Mouse (Mus musculus) CD4-positive, CD25-positive, alpha-beta regulatory T cell, adult 9 weeks (primary cell): Measurements from ENCODE around the gene Setdb1. TPM values are rescaled to one million over a fixed set of nuclear protein-coding genes. Genes with fewer than 3 reads are reported as not detected.

Source experiments
- polyA plus RNA-seq: library from polyadenylated mRNA; unstranded; fragments of 100-300 nt; shearing (Covaris generic); gene quantifications from one replicate; pipeline ENCODE4 v1.2.1, GENCODE M21; 2017

The Setdb1 gene
- polyA plus RNA-seq: 49.6 TPM

DNA sequence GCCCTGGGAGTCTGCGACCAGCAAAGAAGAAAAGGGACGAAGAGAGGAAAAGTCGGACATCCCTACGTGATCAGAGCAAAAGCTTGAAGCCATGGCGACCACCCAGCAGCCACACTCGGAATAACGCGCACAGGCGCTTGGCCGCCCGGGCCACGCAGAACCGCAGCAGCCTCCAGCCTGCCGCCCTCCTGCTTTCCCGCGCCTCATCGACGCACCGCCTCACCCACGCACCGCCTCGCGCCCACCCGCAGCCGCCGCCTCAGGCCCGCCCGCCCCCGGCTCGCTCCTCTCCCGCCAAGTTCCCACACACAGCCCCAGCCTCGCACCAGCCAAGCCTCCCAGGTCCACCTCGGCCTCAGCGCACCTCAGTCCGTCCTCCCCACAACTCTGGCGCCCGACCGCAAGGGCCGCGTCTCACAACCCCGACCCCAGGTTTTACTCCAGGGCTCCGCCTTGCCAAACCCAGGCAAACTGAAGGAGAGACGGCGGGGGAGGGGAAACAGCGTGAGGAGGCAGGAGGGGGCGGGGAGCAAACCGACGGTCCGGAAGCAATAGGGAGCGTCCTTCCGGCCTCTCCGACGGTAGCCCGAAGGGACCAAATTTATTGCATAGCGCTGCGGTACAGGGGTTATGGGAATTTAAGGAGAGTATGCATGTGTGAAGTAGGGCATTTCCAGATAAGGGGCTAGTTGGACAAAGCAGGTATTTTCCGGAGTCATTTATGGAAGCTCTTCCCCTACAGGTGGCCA lies at the start of gene Setdb1:
Gene Setdb1, minus strand, starts transcription at position 502 of the 749 bp plus-strand sequence.

DNA sequence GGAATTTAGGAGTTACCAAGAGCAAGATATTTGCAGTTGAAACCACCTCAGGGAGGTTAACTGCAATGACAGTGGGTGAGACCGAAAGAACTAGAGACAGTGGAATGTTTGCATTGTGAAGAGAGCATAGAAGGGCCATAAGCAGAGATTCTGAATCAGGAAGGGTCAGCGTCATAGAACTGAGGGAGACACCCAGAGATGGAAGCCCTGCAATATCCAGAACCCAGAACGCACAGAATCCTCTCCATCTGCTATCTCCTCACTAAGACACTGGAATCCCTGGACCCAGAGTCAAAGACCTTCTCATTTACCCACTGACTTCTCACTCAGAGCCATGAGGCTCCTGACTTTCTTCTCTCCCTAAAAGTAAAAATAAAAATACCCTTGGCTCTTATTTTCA lies 45.7 kb upstream of the Setdb1 start, which contains the start of gene 4930558C23Rik:
Gene 4930558C23Rik, minus strand, starts transcription at position 101 of the 400 bp plus-strand sequence.

DNA sequence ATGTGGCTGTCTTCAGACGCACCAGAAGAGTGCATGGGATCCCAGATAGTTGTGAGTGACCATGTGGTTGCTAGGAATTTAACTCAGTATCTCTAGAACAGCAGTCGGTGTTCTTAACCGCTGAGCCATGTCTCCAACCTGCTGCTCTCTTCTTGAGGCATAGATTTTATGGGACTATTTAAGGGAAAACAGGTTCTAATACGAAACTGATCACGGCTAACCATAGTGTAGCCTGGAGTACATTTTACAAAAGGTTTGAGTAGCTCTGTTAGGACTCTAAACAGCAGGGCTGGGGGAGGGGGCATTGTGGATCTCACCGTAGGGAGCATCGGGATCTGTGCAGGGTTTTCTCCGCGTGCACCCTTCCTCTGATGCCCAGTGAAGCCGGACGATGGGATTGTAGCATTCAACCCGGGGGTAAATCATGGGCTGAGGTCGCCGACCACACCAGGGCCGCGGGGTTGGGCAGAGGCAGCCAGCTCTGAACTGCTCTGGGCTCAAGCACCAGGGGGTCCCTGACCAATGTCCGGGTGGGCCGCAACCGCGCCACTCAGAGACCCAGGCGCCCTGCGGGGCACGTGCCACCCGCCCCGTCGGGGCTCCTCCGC lies 42.4 kb downstream of the Setdb1 start, which contains the start of gene Cers2:
Gene Cers2, plus strand, starts transcription at position 306 of the 608 bp plus-strand sequence.

DNA sequence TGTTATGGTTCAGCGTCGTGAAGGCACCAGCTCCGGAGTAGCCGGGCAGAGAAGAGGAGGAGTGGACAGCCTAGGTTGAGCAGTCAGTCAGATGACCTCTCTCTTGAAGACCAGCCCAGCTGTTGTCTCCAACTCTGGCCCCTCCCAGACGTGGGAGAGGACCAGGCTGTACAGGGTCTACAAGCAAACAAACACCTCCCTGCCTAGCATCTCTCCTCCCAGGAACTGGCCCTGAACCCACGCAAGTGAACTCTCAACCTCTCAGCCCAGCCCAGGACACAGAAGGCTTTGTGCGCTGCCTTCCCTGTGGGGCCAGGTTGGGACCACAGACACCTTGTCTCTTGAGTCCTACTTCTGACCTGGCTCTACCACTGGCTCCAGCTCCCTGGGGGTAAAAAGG lies 49.9 kb downstream of the Setdb1 start, which contains the start of gene Anxa9:
Gene Anxa9, minus strand, starts transcription at position 77 of the 400 bp plus-strand sequence.

DNA sequence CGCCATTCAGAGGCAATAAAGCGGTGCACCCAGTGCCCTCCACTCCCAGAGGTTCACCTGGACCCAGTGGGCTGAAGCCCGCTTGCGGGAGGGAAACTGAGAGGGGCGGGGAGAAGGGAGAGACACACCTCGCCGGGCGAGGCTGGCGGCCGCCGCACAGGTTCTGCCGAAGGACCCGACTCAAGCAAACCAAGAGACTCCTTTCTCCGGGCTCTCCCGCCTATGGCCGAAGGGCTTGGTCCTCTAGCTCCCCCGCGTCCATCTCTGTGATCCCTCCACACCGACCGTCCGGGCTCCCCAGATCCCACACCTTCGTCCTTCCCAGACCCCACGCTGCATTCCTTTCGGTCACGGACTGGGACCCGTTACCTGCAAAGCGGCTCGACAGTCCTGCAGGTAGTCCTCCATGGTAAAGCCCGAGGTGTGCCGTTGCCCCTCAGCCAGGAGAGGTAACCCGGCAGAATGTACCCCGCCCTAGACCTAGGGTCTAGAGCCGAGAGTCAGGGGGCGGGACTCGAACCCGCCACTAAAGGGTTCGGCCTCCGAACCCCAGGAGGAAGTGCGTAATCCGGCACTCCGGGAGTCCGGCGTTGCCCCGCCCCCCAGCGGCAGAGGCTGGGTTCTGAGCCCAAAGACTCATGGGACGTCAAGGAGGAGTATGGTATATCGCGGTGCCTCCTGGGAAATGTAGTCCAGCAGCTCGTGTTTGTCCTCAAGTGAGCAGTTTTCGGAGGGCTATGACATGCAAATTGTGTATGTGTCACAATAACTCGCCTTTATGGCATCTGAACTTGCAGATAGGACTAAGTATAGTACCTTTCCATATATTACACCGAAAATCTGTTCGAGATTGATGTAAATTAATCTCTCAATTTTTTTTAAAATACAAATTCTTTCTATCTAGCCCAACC lies 75.5 kb downstream of the Setdb1 start, which contains the start of the genes Mindy1 and Prune1:
Gene Mindy1, plus strand, starts transcription at position 130 of the 911 bp plus-strand sequence.
Gene Prune1, minus strand, starts transcription at position 861 of the 911 bp plus-strand sequence.

Other genes with a start within 250 kb of the Setdb1 start
- gene Vps72, start 246.2 kb downstream of the Setdb1 start, polyA plus RNA-seq: 115 TPM
- gene Tmod4, start 232.7 kb downstream of the Setdb1 start, polyA plus RNA-seq: 3.1 TPM
- gene Scnm1, start 223.2 kb downstream of the Setdb1 start, polyA plus RNA-seq: 121 TPM
- gene Lysmd1, start 223.1 kb downstream of the Setdb1 start, polyA plus RNA-seq: 38.7 TPM
- 310 TPM for gene Tnfaip8l2, start 214.8 kb downstream of the Setdb1 start, polyA plus RNA-seq
- 0.24 TPM for gene Sema6c, start 196.7 kb downstream of the Setdb1 start, polyA plus RNA-seq
- gene Gabpb2, start 139.3 kb downstream of the Setdb1 start, polyA plus RNA-seq: 38.0 TPM
- 512 TPM for gene Cdc42se1, start 128.5 kb downstream of the Setdb1 start, polyA plus RNA-seq
- gene Mllt11, start 125.0 kb downstream of the Setdb1 start, polyA plus RNA-seq: 9.7 TPM
- gene Gm128, start 115.6 kb downstream of the Setdb1 start, polyA plus RNA-seq: 1.6 TPM
- not detected for gene Bnipl, start 106.0 kb downstream of the Setdb1 start, polyA plus RNA-seq
- 28.5 TPM for gene Mindy1, start 75.9 kb downstream of the Setdb1 start, polyA plus RNA-seq
- gene Prune1, start 75.1 kb downstream of the Setdb1 start, polyA plus RNA-seq: 8.7 TPM
- gene Anxa9, start 50.0 kb downstream of the Setdb1 start, polyA plus RNA-seq: 0.60 TPM
- 305 TPM for gene Cers2, start 42.4 kb downstream of the Setdb1 start, polyA plus RNA-seq
- gene 4930558C23Rik, start 45.6 kb upstream of the Setdb1 start, polyA plus RNA-seq: not detected
- gene Arnt, start 77.2 kb upstream of the Setdb1 start, polyA plus RNA-seq: 60.8 TPM
- 0.19 TPM for gene Ctsk, start 142.1 kb upstream of the Setdb1 start, polyA plus RNA-seq
- gene Ctss, start 169.6 kb upstream of the Setdb1 start, polyA plus RNA-seq: 386 TPM
- gene Hormad1, start 202.5 kb upstream of the Setdb1 start, polyA plus RNA-seq: not detected
- 55.8 TPM for gene Golph3l, start 231.7 kb upstream of the Setdb1 start, polyA plus RNA-seq